Mouse (Mus musculus): ENCODE measurements at regions not wholly inside any gene's neighbourhood (a gene's known extent, or its start where the extent isn't known, plus 50 kb on each side); places are given as distances from the start of the nearest gene placed in this dataset.
A peak's percentile ranks its signal among the peaks of the same experiment; 100 is the strongest.
"Not testable (repeated sequence)": the region's sequence is repeated elsewhere in the genome, so short reads cannot be mapped to it uniquely, and the experiment has no call there.

DNA sequence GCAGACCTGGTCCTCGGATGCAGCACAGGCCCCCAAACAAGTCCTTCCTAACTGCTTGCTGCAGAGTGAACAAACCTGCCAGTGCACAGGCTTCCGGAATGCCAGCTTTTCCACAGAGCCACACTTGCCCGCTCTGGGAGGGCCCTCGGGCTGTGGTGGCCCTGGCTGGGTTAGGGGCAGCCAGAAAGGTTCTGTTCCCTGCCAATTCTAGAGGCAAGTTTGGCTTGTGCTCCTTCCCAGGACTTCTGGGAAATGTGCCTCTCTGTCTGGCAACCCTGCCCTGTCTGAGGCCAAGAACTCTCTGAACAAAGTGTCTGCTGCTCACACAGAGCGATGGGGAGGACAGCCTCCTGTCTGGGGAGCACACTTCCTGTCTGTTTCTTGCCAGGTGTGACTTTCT lies 66.4 kb downstream of the Xrcc2 start:
- DNase-seq = peak in 1 of 2 experiments; percentile 19

DNA sequence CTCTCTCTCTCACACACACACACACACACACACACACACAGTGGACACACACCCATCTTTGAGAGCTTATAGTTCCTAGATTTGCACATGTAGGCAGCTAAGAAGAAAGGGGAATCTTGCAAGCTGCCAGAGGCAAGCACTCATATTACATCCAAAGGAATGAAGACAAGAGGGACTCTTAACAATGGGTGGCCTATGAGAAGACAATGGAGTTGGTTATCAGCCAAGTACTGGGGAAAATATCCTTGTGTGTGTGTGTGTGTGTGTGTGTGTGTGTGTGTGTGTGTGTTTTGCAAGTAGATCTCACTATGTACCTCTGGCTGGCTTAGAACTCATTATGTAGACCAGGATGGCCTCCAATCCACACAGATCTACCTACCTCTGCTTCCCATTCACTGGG lies 67.5 kb downstream of the Xrcc2 start:
- DNase-seq = no peak

DNA sequence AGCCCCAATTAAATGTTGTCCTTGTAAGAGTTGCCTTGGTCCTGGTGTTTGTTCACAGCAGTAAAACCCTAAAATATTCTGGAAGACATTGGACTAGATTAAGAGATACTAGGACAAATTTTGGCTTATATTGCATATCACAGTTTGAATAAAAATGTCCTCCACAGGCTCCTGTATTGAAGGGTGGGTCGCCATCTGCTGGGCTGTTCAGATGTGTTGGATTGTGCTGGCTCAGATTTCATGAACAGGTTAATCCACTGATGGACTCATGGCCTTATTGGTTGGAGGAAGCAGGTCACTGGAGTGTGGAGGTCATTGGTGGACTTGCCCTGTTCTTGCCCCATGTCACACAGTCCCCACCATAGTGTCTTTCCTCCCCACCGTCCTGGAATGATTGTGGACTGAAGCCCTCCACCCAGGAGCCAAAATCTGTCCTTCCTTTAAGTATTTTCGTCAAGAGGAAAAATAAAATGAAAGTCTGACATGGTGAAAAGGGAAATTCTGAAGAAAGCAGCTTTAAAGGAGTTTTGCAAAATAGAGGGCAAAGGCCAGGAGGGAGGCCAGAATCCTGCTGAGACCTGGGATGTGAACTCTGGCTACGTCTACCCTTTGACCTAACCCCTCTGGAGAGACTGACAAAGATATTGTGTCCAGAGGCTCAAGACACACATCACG lies 72.6 kb downstream of the Xrcc2 start:
- peak in 1 of 2 experiments; percentile 60 for DNase-seq

DNA sequence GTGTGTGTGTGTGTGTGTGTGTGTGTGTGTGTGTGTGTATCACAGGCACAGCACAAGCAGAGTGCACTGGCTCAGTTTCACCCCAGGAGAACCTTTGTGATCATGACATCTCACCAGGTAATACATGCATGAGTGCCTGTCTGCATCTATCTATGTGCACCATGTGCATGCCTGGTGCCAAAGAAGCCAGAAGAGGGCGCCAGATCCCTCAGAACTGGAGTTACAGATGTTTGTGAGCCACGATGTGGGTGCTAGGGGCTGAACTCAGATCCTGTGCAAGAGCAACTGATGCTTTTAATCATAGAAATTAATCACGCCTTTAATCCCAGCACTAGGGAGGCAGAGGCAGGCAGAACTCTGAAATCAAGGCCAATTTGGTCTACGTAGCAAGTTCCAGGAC lies 75.9 kb downstream of the Xrcc2 start:
- DNase-seq = no peak

DNA sequence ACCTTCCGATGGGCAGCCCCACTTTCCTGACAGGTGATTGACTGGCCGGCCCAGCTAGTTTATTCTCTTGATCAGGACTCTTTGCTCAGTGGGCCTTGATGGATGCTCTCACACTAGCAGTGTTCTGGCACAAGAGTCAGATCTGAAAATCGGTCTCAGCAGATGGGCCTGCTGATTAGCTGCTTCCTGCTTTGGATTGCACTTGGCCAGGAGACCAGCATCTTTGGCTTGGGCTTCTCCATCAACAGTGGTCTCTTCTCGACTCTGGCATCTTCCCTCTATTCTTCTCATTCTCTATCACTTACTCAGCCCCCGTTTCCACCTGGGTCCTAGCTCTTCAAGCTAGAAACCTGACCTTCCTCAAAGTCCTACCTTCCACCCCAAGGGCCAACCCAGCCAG lies 77.1 kb downstream of the Xrcc2 start:
- peak; percentile 42 to 44 for DNase-seq

DNA sequence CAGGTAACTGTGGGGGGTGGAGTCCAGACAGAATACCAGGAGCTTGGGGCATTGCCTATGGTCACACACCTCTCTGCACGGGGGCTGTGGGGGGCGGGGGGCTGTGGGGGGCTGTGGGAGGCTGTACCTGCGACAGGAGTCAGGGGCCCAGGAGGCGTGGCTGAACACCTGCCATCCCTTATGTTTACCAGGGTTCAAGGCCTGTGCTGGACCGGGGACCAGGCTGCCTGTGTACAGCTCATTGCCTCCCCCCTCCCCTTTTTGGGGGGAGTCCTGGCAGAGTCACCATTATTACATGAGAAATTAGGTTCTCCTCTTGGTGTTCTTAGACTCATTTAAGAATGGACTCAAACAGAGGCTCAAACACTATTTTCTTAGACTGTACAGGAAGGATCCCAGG lies 78.5 kb downstream of the Xrcc2 start:
- DNase-seq = no peak

DNA sequence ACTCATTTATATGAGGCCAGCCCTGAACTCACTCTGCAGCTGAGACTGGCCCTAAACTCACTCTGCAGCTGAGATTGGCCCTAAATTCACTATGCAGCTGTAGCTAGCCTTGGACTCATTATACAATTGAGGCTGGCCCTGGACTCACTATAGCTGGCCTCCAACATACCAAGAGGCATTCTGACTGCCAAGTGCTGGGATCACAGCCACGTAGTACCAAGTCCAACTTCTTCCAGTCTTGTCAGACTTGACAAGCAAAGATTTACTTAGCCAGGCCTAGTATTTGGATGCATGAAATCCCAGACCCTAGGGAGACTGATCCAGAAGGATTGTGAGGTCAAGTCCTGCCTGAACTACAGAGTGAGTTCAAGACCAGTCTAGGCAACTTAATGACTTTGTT lies 81.6 kb downstream of the Xrcc2 start:
- no peak for DNase-seq

DNA sequence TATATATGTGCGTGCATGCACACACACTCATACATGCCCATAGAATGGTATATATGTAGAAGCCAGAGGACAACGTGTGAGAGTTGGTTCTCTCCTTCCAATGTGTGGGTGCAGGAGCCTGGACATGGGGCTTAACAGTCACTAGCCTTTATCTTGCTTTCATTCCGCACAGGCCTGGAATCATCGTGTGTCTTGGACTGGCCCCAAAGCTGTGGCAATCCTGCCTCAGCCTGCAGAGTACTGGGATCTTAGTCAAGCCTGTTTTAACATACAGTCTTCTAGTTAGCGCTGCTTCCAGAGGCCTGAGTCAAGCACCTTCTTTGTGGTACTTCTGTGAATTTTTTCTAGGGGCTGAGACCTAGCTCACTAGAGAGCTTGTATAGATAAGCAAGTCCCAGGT lies 85.8 kb downstream of the Xrcc2 start:
- no peak for DNase-seq

DNA sequence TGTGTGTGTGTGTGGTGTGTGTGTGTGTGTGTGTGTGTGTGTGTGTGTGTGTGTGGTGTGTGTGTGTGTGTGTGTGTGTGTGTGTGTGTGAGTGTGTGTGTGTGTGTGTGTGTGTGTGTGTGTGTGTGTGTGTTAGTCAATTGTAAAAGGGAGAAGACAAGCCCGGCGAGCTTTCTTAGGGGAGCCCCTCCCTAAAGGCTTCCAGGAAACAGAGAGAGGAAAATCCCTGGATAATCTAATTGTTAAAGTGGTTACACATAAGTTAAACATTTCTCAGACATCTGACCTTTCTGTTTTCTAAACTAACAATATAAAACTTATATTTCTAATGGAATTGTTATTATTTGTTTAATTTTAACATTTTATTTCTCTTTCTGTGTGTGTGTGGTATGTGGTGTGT lies 86.3 kb downstream of the Xrcc2 start:
- DNase-seq = not testable (repeated sequence)

DNA sequence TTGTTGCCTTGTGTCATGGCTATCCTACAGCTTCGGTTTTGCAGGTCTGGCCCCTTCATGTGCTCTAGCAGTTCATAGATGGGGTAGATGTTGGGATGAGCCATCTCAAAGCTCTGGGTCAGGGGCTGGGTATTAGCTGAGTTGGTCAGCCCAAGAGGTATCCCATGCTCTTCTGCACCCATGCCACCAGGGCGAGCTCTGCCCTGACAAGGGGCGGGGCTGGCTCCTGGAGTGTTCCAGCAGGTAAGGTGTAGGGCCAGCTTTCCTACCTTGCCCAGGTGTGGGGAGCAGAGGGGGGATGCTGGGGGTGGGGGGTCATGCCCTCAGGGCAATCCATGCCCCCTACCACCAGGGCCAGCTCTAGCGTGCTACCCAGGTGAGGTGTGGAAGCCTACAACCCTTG lies 91.0 kb downstream of the Xrcc2 start:
- DNase-seq = no peak

DNA sequence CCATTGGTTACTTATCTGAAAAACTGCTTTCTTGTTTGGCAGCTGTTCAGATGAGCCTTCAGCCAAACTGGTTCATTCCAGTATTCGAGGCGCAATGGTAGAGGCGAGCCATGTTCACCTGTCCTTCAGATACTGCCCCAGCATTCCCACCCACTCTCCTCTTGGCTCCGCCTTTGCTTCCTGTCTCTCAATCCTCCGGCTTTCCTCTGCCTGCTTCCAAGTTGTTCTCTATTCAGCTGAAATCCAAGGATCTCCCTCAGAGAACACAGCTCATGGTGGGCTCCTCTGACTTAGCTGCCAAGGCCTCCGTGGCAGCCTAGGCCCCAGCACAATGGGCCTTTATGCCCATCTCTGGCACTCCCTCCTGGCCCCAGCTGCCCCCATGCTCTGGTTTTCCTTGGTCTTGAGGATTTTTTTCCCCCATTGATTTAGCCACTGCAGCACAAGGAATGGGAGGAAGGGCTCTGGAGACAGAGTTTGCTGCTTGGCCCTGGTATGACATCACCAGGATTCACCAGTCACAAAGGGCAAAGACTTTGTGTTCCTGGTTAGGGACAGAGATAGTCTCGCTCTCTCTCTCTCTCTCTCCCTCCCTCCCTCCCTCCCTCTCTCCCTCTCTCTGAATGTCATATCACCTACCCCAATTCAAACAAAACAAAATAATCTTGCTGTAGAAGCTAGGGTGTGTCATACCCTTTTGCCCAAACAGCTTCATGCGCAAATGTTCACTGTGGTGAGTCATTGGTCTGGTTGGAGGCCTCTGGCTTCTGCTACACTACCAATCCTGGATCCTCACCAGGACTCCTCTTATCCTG lies 91.6 kb downstream of the Xrcc2 start:
- no peak for DNase-seq

DNA sequence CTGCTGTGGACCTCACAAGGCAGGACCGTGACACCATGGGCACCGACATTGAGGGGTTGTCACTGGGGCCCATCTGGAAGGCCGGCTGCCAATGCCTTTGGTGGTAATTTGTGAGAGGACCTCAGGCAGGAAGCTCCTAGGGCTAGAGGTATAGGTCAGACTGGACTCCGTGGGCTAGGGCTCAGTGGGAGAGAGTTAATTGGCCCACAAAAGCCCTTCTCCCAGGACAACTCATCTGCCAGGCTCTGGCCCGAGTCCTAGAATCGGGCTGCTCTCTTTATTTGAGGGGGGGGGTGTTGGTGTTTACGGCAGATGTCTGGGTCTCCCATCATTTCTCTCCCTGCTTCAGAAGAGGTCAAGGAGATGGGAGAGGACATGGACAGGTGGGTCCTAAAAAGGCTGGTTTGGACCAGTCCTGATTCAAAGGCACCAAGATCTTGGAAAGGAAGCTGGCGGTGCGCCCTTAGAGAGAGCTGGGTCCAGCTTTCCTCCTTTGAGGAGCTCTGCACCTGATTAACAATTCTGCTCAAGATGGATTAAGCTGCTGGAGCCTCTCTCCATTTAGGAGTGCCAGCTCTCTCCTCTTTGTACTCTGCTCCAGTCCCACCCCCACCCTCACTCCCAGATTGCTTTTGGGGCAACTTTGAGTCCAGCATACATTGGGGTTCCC lies 93.5 kb downstream of the Xrcc2 start:
- DNase-seq = peak; percentile 48 to 67

DNA sequence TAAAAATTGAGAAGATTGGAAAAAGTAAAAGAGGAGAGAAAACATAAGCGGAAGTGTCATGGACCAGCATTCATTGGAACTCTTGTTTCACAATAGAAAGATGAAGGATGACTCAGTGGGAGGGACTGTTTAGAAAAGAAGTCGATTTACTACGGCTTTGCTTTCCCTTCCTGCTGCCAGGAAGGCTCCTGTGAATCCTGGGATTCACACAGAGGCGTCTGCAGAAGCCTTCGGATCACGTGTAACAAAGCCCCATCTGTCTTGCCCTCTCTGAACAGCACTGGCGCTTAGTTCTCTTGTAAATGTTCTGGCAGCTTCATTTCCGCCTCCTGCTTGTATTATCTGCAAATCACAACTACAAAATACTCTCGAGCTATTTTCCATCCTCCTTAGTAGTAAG lies 94.0 kb downstream of the Cct8l1 start:
- DNase-seq = peak; percentile 62 to 79

DNA sequence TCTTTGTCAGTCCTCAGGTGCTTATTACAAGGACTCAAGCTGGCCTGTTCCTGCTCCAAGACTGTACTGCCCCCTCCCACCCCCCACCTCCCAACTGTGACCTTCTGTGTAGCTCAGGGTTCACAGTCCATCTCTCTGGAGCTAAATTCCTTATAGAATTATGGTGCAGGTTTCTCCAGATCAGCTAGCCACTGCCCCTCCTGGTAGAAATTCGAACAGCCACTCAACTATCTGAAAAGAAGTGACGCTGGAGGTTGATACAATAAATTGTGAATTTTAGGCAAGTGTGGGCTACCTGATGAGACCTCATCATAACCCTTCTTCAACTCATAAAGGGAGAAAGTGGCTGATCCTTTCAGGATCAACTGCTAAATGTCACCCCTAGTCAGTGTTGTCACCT lies 86.3 kb downstream of the Cct8l1 start:
- DNase-seq = peak in 1 of 2 experiments; percentile 50

DNA sequence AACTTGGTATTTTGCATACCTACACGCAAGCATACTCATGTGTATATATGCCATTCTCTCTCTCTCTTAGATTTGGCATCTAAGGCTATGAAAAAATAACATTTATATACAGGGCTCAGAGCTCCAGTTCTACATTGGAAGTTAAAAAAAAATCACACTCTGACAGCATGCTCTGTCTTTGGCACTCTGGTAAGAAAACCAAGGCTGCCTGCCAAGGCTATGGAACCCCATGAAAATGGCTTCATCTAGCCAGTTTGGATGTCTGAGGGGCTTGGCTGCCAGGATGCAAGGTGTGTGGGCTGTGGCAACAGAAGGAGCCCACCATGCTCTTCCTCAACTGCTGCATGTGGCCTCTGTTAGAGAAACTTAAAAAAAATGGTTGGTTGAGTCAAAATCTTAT lies 83.5 kb downstream of the Cct8l1 start:
- DNase-seq = peak; percentile 43 to 64

DNA sequence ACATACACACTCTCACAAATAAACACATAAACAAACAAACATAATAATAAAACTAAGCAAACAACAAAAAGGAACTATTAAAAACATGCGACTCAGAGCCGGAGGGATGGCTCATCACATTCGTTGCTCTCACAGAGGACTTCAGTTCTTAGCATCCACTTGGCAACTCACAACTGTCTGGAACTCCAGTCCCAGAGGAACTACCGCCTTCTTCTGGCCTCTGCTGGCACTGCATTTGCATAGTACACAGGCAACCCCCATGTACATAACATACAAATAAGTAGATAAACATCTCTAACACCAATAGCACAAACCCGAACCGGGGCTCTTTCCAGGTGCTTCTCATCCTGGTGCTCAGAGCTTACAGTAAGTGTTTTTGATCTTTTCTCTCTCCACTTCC lies 81.9 kb downstream of the Cct8l1 start:
- no peak for DNase-seq

DNA sequence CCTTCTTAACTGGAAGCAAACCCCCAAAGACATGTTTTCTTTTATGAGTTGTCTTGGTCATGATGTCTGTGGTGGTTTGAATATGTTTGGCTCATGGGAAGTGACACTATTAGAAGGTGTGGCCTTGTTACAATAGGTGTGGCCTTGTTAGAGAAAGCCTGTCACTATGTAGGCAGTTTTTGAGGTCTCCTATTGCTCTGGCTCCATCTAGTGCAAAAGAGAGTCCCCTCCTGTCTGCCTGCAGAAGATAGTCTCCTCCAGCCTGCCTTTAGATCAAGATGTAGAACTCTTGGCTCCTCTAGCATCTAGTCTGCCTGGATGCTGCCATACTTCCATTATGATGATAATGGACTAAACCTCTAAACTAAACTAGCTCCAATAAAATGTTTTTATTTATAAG lies 75.8 kb downstream of the Cct8l1 start:
- DNase-seq = no peak
